Mouse (Mus musculus) embryonic facial prominence, embryonic 10.5 days (tissue): Measurements from ENCODE around the gene Gsg1. TPM values are rescaled to one million over a fixed set of nuclear protein-coding genes. Genes with fewer than 3 reads are reported as not detected.

ENCODE experiments used
- DNase-seq: peaks from one replicate; pipeline ENCODE4 v3.0.0-alpha.2; 2017; ENCODE audit warnings: low spot score
- H3K27ac ChIP-seq: fragments of 300-500 bp; sonication (generic); replicated peaks from 2 replicates; pipeline ENCODE4 v1.5.1; 2016; ENCODE audit warnings: mild to moderate bottlenecking
- H3K27me3 ChIP-seq: fragments of 300-500 bp; sonication (generic); replicated peaks from 2 replicates; pipeline ENCODE4 v1.6.1; 2016; ENCODE audit warnings: low read depth, mild to moderate bottlenecking; ENCODE audit not compliant: poor library complexity, severe bottlenecking
- H3K36me3 ChIP-seq: fragments of 300-500 bp; sonication (generic); replicated peaks from 2 replicates; pipeline ENCODE4 v1.6.1; 2016; ENCODE audit warnings: mild to moderate bottlenecking, moderate library complexity
- H3K4me1 ChIP-seq: fragments of 300-500 bp; sonication (generic); 2 replicates; pipeline ENCODE4 v1.6.1; 2016
- H3K4me3 ChIP-seq: fragments of 300-500 bp; sonication (generic); 2 replicates; pipeline ENCODE4 v1.5.1; 2016; ENCODE audit warnings: mild to moderate bottlenecking, moderate library complexity
- H3K9me3 ChIP-seq: fragments of 300-500 bp; sonication (generic); 2 replicates; pipeline ENCODE4 v1.6.1; 2016; ENCODE audit warnings: mild to moderate bottlenecking
- WGBS: fragments of 180-500 bp; shearing (Covaris S2); methylation state at CpG from one replicate; pipeline ENCODE4 v1.1.7; 2016; 5-methylcytosine and 5-hydroxymethylcytosine counted together
- polyA plus RNA-seq: library from polyadenylated mRNA; unstranded; fragments of >200 nt; fragmentation: Nextera tagmentation; extraction: Ambion mirVana; gene quantifications from 2 replicates; pipeline ENCODE4 v1.2.1, GENCODE M21; 2016

Gene Gsg1
- polyA plus RNA-seq, 1 experiment from 2014 or later: 0.55 TPM

DNA sequence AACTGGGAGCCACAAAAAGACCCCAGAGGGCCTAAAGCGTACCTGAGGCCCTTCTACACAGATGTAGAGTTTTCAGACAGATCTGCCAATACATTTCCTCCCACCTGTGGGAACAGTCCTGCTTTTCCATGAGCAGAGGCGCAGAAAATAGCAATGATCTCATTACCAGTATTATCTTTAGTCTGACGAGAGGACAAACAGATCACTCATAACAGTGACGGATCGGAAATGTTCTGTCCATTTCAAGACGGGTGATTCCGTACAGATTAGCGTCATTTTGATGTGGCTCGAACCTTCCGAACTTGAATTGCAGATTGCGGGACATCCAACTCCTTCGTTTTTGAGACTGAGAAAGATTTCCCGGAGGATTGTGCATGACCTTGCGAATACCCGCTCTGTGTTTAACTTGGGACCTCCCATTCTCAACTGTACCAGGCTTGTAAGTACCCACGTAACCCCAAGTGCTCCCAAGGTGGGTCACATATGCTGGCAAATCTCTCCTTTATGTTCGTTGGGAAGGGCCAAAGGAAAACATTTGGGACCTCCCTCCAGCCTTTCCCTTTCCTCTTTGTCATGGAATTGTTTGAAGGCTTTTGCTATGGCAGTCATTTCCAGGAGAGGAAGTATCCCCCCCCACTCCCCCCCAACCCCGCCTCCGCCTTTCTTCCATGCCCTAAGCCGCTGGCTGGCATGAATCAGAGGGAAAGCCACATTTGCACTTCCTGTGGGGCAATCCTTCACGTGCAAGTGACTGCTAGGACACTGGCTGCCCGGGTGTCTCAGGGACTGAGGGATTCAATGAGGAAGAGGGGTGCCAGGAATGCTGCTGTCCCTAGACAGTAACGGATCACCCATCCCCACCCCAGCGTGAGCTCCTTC, 2.1 kb downstream of the Gsg1 start:
- Histone ChIP-seq H3K4me1 (peaks cover 25% of the 10 kb centered on the region), H3K9me3 (no peaks in the 10 kb centered on the region), H3K4me3 (peak overlapping the region; percentile 48), H3K27ac (peak overlapping the region; percentile 77), H3K27me3 (peaks cover 21% of the 10 kb centered on the region; the same call in 1 of the 2 replicates), H3K36me3 (no peaks in the 10 kb centered on the region)
- no peak for DNase-seq
- 49% methylated on average over 24 of the region's 24 CpGs for WGBS

DNA sequence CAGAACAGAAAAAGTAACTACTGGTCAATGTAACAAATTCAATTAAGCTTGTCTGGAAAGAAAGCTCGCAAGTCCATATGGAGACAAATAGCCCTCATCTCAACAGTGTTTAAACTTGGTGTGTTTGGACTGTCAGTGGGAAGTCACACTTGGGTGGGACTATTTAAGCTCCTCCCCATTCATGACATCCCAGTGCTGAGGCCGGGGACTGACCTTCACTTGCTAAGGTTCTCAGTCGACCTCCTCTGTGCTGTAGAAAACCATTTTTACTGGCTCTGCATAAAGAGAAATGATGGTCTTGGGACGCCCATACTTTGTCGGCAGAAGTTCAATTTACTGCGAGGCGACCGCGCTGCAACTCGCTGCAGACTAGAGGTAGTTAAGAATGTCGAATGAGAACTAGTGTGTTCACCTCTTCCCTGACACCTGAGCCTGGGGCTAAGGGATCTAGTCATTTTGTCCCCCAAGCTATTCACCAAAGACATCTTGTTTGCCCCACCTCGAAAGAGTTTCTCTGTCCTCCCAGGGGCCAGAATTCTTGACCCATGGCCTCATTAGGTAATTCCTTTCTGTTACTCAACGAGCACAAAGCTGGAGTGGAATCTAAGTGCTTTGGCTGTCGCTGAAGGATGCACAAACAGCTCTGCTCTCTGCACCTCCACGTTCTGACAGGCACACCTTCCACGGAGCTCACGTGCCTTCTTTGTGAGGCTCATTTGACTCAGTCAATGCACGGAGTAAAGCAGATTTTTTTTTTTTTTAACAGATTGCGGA, 3.0 kb downstream of the Gsg1 start:
- Histone ChIP-seq H3K36me3 (no peaks in the 10 kb centered on the region), H3K27ac (peak overlapping the region; percentile 48; the same call in 1 of the 2 replicates), H3K4me1 (peaks cover 25% of the 10 kb centered on the region), H3K27me3 (peaks cover 21% of the 10 kb centered on the region; the same call in 1 of the 2 replicates), H3K9me3 (no peaks in the 10 kb centered on the region), H3K4me3 (no peak overlapping the region)
- DNase-seq: no peak
- WGBS: 61% methylated on average over 19 of the region's 19 CpGs

DNA sequence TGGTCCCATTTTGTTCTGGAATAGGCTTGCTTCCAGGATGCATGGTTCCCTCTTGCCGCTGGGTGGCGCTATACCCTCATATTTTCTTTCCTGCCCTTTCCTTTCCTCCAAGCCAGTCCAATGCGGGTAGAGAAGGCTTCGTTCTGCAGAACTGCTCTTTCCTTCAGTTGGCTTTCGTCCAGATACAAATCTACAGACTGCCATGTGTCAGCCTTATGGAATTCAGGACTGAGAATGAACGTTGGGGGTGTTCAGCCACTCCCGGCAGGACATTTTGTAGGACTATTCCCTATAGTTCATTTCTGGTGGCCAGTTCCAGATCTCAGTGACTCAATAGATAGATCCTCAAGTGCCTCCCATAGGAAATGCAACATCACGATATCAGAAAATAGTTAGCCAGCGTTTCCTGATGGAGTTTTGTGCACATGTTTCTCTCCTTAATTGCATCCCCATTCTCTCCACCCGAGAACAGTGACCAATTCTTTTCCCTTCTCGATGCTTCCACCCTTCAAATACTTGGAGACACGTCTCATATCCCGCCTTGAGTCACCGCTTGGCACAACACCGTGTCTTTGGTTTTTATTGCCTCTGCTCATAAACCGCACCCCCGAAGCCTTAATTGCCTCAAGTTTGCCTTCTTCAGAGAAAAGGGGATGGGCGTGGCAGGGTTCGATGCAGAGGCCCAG, 4.2 kb downstream of the Gsg1 start:
- no peak overlapping the region for H3K27ac ChIP-seq
- H3K4me3 ChIP-seq: no peak overlapping the region
- peak; percentile 73 for DNase-seq
- 60% methylated on average over 19 of the region's 19 CpGs for WGBS
- H3K9me3 ChIP-seq: no peaks in the 10 kb centered on the region
- peaks cover 21% of the 10 kb centered on the region; the same call in 1 of the 2 replicates for H3K27me3 ChIP-seq
- peaks cover 25% of the 10 kb centered on the region for H3K4me1 ChIP-seq
- no peaks in the 10 kb centered on the region for H3K36me3 ChIP-seq

DNA sequence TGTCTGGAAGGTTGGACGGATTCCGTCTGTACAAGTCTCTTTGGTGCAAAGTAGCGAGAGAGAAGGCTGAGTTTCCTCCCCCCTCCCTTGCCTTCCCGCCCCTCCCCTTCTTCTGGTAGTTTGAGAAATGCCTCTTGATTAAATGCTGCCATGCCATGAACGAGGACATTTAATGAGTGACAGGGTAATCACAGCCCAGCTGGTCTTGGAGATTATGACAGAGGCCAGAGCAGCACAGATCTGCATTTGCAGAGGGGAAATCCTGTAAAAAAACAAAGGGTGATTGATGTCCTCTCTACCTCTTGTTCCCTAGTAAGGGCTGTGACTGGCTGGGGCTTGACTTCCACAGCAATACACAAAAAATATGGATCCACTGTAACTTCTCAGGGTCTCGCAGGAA, 6.3 kb downstream of the Gsg1 start:
- 67% methylated on average over 6 of the region's 6 CpGs for WGBS
- Histone ChIP-seq H3K9me3 (no peaks in the 10 kb centered on the region), H3K4me3 (no peak overlapping the region), H3K36me3 (no peaks in the 10 kb centered on the region), H3K4me1 (peaks cover 21% of the 10 kb centered on the region), H3K27me3 (peaks cover 13% of the 10 kb centered on the region; the same call in 1 of the 2 replicates), H3K27ac (no peak overlapping the region)
- DNase-seq: no peak

DNA sequence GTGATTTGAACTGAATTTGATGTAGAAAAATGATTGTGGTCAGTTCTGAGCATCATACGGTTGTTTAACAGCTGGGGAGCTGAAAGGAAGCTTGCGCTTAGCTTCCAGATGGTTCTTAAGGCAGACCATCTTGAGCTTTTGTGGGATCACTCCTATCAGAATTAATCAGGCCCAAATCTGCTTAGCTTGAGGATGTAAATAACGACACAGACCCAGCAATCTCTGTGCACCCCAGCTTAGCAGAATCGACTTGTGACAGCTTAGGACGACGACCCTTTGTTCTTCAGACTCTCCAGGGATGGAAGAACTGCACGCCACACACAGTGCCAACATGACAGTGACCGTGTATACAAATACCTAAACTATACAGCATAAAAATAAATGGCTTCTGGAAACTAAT, 8.6 kb downstream of the Gsg1 start:
- 79% methylated on average over 8 of the region's 8 CpGs for WGBS
- Histone ChIP-seq H3K36me3 (no peaks in the 10 kb centered on the region), H3K4me3 (no peak overlapping the region), H3K27ac (no peak overlapping the region), H3K27me3 (no peaks in the 10 kb centered on the region), H3K4me1 (peaks cover 15% of the 10 kb centered on the region), H3K9me3 (no peaks in the 10 kb centered on the region)
- DNase-seq: no peak

DNA sequence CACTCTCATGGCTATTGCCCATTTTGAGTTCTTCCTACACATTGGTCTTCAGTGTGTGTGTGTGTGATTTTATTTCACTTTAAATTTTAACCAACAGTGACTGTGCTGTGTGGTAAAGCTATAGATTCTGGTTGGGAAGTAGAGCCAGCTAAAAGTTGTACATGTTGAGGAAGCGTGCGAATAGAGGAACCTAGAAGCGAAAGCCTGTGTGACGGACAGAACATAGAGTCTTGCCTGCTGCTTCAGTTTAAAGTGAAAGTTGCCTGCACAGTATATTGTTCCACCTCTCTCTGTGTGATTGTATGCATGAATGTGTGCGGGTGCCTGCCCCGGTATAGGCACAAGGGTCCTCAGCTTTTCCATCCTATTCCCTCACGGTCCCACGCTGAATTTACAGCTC, 13.8 kb downstream of the Gsg1 start:
- Histone ChIP-seq H3K4me3 (no peak overlapping the region), H3K36me3 (0 out of 2 replicates have a peak, but pooled peaks cover 2% of the 10 kb centered on the region), H3K4me1 (peaks cover 18% of the 10 kb centered on the region), H3K9me3 (no peaks in the 10 kb centered on the region), H3K27me3 (no peaks in the 10 kb centered on the region), H3K27ac (no peak overlapping the region)
- 94% methylated on average over 8 of the region's 8 CpGs for WGBS
- DNase-seq: no peak

DNA sequence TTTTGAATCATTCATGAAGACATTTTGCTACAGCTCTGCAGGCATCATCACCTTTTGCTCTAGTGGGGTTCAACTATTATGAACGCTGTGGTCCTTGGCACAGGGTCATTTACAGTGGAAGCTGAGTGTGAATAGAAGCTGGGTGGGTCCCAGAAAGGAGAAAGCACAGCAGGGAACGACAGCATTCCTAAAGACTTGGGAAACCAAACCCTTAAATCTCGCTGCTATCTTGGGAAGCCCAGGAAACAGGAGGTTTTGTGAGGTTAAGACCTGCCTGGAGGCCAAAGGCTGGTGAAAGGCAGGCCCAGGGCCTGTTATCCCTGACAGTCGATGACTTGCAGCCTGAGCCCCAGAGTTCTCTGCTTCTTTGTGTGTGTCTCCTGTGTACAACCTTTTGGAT, 15.9 kb downstream of the Gsg1 start:
- no peak for DNase-seq
- Histone ChIP-seq H3K4me1 (peaks cover 18% of the 10 kb centered on the region), H3K4me3 (no peak overlapping the region), H3K36me3 (peaks cover 8% of the 10 kb centered on the region; the same call in 1 of the 2 replicates), H3K27ac (no peak overlapping the region), H3K9me3 (no peaks in the 10 kb centered on the region), H3K27me3 (no peaks in the 10 kb centered on the region)
- 43% methylated on average over 4 of the region's 4 CpGs for WGBS

DNA sequence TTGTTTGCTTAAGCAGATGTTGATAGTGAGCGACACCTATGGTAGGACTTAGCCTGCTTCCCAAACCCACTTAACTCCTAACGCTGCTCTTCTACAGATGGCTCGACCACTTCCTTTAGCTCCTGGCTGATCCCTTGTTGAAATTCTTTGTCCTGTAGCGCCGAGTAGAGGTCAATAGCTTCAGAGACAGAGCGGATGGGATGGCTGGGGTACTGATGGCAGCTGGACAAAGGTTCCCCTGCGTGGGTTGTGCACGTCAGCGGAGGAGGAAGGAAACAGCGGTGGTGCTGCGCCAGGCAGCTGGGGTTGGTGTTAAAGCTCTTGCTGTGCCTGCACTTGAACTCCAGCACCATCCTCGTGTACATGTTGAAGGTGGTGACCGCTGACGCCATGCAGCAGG, 16.8 kb downstream of the Gsg1 start:
- no peak overlapping the region for H3K27ac ChIP-seq
- 79% methylated on average over 14 of the region's 14 CpGs for WGBS
- peaks cover 16% of the 10 kb centered on the region for H3K4me1 ChIP-seq
- H3K36me3 ChIP-seq: peaks cover 8% of the 10 kb centered on the region; the same call in 1 of the 2 replicates
- no peak for DNase-seq
- H3K4me3 ChIP-seq: no peak overlapping the region
- no peaks in the 10 kb centered on the region for H3K27me3 ChIP-seq
- H3K9me3 ChIP-seq: no peaks in the 10 kb centered on the region

DNA sequence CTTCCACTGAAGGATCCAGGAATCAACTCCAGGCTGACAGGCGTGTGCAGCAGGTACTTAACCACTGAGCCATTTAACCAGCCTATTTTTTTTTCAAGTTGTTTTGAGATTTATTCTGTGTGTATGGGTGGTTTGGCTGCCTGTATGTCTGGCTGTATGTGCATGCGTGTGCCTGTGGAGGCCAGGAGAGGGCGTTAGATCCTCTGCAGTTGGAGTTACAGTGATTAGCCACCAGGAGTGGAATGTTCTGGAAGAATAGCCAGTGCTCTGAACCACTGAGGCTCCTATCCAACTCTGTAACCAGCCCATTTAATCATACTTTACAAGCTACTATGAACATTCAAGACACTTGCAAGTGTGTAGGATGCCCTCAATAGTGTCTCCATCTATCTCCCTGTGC, 17.6 kb downstream of the Gsg1 start:
- Histone ChIP-seq H3K27me3 (no peaks in the 10 kb centered on the region), H3K27ac (no peak overlapping the region), H3K4me3 (no peak overlapping the region), H3K36me3 (peaks cover 11% of the 10 kb centered on the region; the same call in 1 of the 2 replicates), H3K9me3 (no peaks in the 10 kb centered on the region), H3K4me1 (peaks cover 9% of the 10 kb centered on the region)
- no peak for DNase-seq
- WGBS: 87% methylated on average over 3 of the region's 3 CpGs

DNA sequence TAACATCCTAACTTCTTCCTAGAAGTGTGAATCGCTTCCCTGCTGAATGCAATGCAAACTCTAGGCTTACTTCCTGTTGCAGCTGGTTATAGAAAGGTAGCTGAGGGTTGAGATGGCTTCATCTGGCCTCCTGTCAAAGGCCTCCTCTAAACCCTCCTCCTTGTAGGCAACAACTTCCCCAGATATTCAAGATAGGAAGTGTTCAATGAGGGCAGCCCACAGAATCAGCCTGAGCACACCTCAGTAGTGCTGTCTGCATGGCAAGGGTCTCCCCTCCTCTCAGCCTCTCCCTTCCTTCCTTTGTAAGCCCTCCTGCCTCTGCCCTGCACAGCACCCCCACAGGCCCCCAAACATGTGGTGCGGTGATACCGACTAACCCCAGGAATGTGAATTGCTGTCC, 18.4 kb downstream of the Gsg1 start:
- DNase-seq: no peak
- no peaks in the 10 kb centered on the region for H3K9me3 ChIP-seq
- H3K36me3 ChIP-seq: peaks cover 11% of the 10 kb centered on the region; the same call in 1 of the 2 replicates
- H3K4me3 ChIP-seq: no peak overlapping the region
- peaks cover 4% of the 10 kb centered on the region; the same call in 1 of the 2 replicates for H3K4me1 ChIP-seq
- WGBS: 93% methylated on average over 3 of the region's 3 CpGs
- H3K27ac ChIP-seq: no peak overlapping the region
- no peaks in the 10 kb centered on the region for H3K27me3 ChIP-seq

DNA sequence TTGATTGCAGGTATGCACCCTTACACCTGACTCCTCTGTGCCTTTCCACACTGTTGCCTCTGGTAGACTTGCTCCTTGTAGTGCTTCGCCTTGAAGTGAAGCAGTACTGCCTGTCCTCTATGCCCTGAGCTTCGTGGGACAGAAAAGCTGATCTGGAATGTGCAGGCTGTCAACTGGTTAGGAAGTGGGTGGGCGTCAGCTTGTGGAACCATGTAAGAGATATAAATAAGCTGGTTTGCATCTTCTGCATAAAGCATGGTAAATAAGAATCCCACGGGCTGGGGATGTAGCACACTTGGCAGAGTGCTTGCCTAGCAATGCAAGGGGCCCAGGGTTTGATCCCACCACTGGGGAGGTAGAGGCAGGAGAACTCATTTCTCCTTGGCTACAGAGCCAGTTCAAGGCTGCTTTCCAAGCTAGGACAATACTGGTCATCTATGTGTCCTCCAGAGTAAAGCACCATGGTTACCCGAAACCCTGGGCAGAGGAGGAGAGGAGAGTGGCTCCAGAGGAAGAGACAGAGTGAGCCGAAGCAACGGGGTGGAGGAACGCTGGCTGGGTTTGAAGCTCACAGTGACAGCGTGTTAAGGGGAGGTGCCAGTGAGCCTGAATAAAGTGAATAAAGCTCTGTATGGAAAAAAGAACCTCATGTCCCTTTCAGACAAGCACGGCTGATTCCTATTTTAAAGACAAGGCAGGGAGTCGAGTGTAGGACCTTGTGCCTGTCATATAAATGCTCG, 21.5 kb downstream of the Gsg1 start:
- H3K4me1 ChIP-seq: peaks cover 8% of the 10 kb centered on the region
- DNase-seq: no peak
- 81% methylated on average over 12 of the region's 12 CpGs for WGBS
- no peak overlapping the region for H3K27ac ChIP-seq
- peaks cover 14% of the 10 kb centered on the region; the same call in 1 of the 2 replicates for H3K36me3 ChIP-seq
- no peaks in the 10 kb centered on the region for H3K9me3 ChIP-seq
- no peak overlapping the region for H3K4me3 ChIP-seq
- no peaks in the 10 kb centered on the region for H3K27me3 ChIP-seq

DNA sequence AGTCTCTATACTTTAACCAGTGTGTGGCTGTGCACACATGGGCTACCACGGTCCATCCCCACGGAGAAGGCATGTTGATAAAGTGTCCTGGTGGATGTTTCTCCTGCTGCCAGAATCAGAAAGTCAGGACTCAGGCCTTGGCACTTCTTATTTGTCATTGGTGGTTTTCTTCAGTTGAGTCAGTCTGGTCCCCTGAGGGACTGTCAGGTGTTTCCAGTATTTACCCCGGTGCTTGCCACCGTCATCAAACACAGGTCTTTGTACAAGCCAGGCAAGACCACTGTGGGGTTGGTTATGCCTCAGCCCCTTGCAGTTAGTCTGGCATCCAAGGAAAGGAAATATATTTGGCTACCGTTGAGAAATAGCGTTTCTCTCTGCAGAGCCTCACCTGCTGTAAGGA, 23.6 kb downstream of the Gsg1 start:
- Histone ChIP-seq H3K9me3 (no peaks in the 10 kb centered on the region), H3K4me3 (no peak overlapping the region), H3K36me3 (peaks cover 12% of the 10 kb centered on the region; the same call in 1 of the 2 replicates), H3K27ac (no peak overlapping the region), H3K4me1 (peaks cover 8% of the 10 kb centered on the region), H3K27me3 (no peaks in the 10 kb centered on the region)
- DNase-seq: no peak
- 89% methylated on average over 6 of the region's 6 CpGs for WGBS
